ENCODE assay signal across 9 mouse cellular contexts in genomic region chr9:119033111-119033921, GRCm38 (mm10). TPM values are rescaled to one million over a fixed set of nuclear protein-coding genes. Genes with fewer than 3 reads are reported as not detected.
DNase-seq lines count a peak whose midpoint lies in the region; ATAC-seq lines count a peak whose summit lies in the region.
"Had no signal": no experiment of that assay in that cellular context is flagged by ENCODE, and none has a peak within 500 bp of the region (broad histone marks: within the 10 kb centered on the region; RNA-seq: fewer than 3 reads in every experiment).

No protein-coding gene starts in this region.

- no peak overlapping the region for H3K4me2 ChIP-seq in embryonic facial prominence, embryonic 13.5 days
- H3K4me2 ChIP-seq in midbrain, embryonic 11.5 days = no peak overlapping the region

- DNase-seq in embryo, embryonic 10 days (ENCODE audit: low spot score) = peak; percentile 37
- DNase-seq in embryo, embryonic 9.5 days (ENCODE audit: extremely low spot score) = no peak
- peak; percentile 54 for DNase-seq in layer of hippocampus, adult 11-12 months (ENCODE audit: low spot score)
- DNase-seq in midbrain, embryonic 11.5 days (ENCODE audit: low spot score, missing footprints) = no peak
- no peak for DNase-seq in spleen, postnatal 36 days (ENCODE audit: low spot score in 2 of 2)
- DNase-seq in Muller cell, postnatal 12 days (ENCODE audit: inconsistent ontology term) = no peak
- DNase-seq in testis, postnatal 14 days (ENCODE audit: low spot score) = no peak
- DNase-seq: heart, postnatal 10 days had no signal

- peaks cover 62% of the 10 kb centered on the region for H3K4me1 ChIP-seq in embryonic facial prominence, embryonic 13.5 days
- peaks cover 21% of the 10 kb centered on the region for H3K4me1 ChIP-seq in midbrain, embryonic 11.5 days (ENCODE audit: control insufficient read depth, insufficient read depth, low read length)

- WGBS in embryonic facial prominence, embryonic 13.5 days = 65% methylated on average over 19 of the region's 19 CpGs
- WGBS in midbrain, embryonic 11.5 days = 65% methylated on average over 19 of the region's 19 CpGs

- H3K9me3 ChIP-seq in embryonic facial prominence, embryonic 13.5 days = no peaks in the 10 kb centered on the region
- no peaks in the 10 kb centered on the region for H3K9me3 ChIP-seq in midbrain, embryonic 11.5 days (ENCODE audit: control insufficient read depth, low read length)

- ATAC-seq in embryonic facial prominence, embryonic 13.5 days (ENCODE audit: insufficient number of reproducible peaks, insufficient read depth, low FRiP score, low TSS enrichment, low read depth) = peak; percentile 53; the same call in 1 of the 2 replicates
- peak; percentile 34; the same call in 1 of the 2 replicates for ATAC-seq in midbrain, embryonic 11.5 days (ENCODE audit: low FRiP score)

- peaks cover 61% of the 10 kb centered on the region for H3K36me3 ChIP-seq in embryonic facial prominence, embryonic 13.5 days
- H3K36me3 ChIP-seq in midbrain, embryonic 11.5 days (ENCODE audit: control insufficient read depth, insufficient read depth, low read length) = no peaks in the 10 kb centered on the region

- no peak overlapping the region for H3K4me3 ChIP-seq in embryonic facial prominence, embryonic 13.5 days
- no peak overlapping the region for H3K4me3 ChIP-seq in midbrain, embryonic 11.5 days (ENCODE audit: low read depth, low read length)

- no peaks in the 10 kb centered on the region for H3K27me3 ChIP-seq in embryonic facial prominence, embryonic 13.5 days
- H3K27me3 ChIP-seq in midbrain, embryonic 11.5 days (ENCODE audit: control insufficient read depth, insufficient read depth, low read length) = no peaks in the 10 kb centered on the region

- H3K27ac ChIP-seq in embryonic facial prominence, embryonic 13.5 days = peak overlapping the region; percentile 72
- no peak overlapping the region for H3K27ac ChIP-seq in midbrain, embryonic 11.5 days (ENCODE audit: low read depth, low read length)

- H3K9ac ChIP-seq in embryonic facial prominence, embryonic 13.5 days = no peak overlapping the region
- no peak overlapping the region for H3K9ac ChIP-seq in midbrain, embryonic 11.5 days (ENCODE audit: low read length)

RNA-seq across cellular contexts. Expression of gene Vill, which starts 19.3 kb away (rescaled TPM):
- 21.4 and 25.5 TPM in 2 replicates for polyA plus RNA-seq in embryonic facial prominence, embryonic 13.5 days (2015; fragmentation: Nextera tagmentation; extraction: Ambion mirVana)
- polyA plus RNA-seq in midbrain, embryonic 11.5 days (2014; fragmentation: Nextera tagmentation; extraction: Ambion mirVana) = 7.8 and 8.3 TPM in 2 replicates

RNA-seq across cellular contexts. Expression of gene Plcd1, which starts 60.0 kb away (rescaled TPM):
- polyA plus RNA-seq in embryonic facial prominence, embryonic 13.5 days (2015; fragmentation: Nextera tagmentation; extraction: Ambion mirVana) = 29.1 and 30.9 TPM in 2 replicates
- 24.2 and 25.8 TPM in 2 replicates for polyA plus RNA-seq in midbrain, embryonic 11.5 days (2014; fragmentation: Nextera tagmentation; extraction: Ambion mirVana)

Comparison
In these comparisons a context has a peak if more than half of its experiments do, and no peak if none do; other contexts are left out.
1. DNase-seq: peak in embryo, embryonic 10 days (single experiment) and layer of hippocampus, adult 11-12 months (single experiment); none in embryo, embryonic 9.5 days (single experiment), midbrain, embryonic 11.5 days (single experiment), spleen, postnatal 36 days (0 of 2), Muller cell, postnatal 12 days (single experiment) and testis, postnatal 14 days (single experiment).